Mouse (Mus musculus) erythroblast, adult 5-6 weeks (primary cell): ENCODE measurements around the gene Creb3l1. TPM values are rescaled to one million over a fixed set of nuclear protein-coding genes. Genes with fewer than 3 reads are reported as not detected.

Experiments used
- ATAC-seq: replicated peaks from 2 replicates; pipeline ENCODE4 v1.8.0; 2016; ENCODE audit warnings: moderate number of reproducible peaks, mild to moderate bottlenecking, moderate TSS enrichment, inconsistent platforms; ENCODE audit not compliant: poor library complexity, low FRiP score, severe bottlenecking
- total RNA-seq, 2 experiments: library from RNA; stranded (forward) in 1 of 2; stranded (reverse) in 1 of 2; fragments of 150-400 nt in 1 of 2; fragments of 200-764, 138-1000 nt in 1 of 2; gene quantifications; 2 replicates each; pipeline versions ENCODE4 v1.2.3 to v1.2.4; 2015 to 2017; ENCODE audit warnings: low replicate concordance in 2 of 2

Creb3l1 gene
- total RNA-seq, 2 experiments from 2014 or later: 0.38 to 0.68 TPM

GRCm38 (mm10) chr2:92043285-92043684, 19.0 kb upstream of the Creb3l1 start:
- no peak for ATAC-seq

GRCm38 (mm10) chr2:92041538-92041937, 17.2 kb upstream of the Creb3l1 start:
- ATAC-seq: no peak

GRCm38 (mm10) chr2:92034273-92034672, 10.0 kb upstream of the Creb3l1 start:
- ATAC-seq: no peak

- no peak for ATAC-seq
These were observed 6.3 kb upstream of the Creb3l1 start for GRCm38 (mm10) chr2:92030554-92030953.

GRCm38 (mm10) chr2:92029387-92030133, 5.3 kb upstream of the Creb3l1 start:
- no peak for ATAC-seq

- no peak for ATAC-seq
These were observed 3.7 kb upstream of the Creb3l1 start for GRCm38 (mm10) chr2:92027811-92028590.

GRCm38 (mm10) chr2:92025966-92026365, 1.7 kb upstream of the Creb3l1 start:
- no peak for ATAC-seq

- no peak for ATAC-seq
These were observed 900 bp upstream of the Creb3l1 start for GRCm38 (mm10) chr2:92025202-92025601.

GRCm38 (mm10) chr2:92023362-92024273, 684 bp downstream of the Creb3l1 start:
- no peak for ATAC-seq

- no peak for ATAC-seq
These were observed 3.5 kb downstream of the Creb3l1 start for GRCm38 (mm10) chr2:92020676-92021265.

GRCm38 (mm10) chr2:92017440-92017839, 6.9 kb downstream of the Creb3l1 start:
- no peak for ATAC-seq

GRCm38 (mm10) chr2:92016981-92017380, 7.3 kb downstream of the Creb3l1 start:
- no peak for ATAC-seq

GRCm38 (mm10) chr2:92014891-92015290, 9.4 kb downstream of the Creb3l1 start:
- no peak for ATAC-seq

GRCm38 (mm10) chr2:92014248-92014647, 10.1 kb downstream of the Creb3l1 start:
- ATAC-seq: no peak

- no peak for ATAC-seq
These were observed 11.4 kb downstream of the Creb3l1 start for GRCm38 (mm10) chr2:92012768-92013445.

GRCm38 (mm10) chr2:92011424-92012353, 12.6 kb downstream of the Creb3l1 start:
- no peak for ATAC-seq

GRCm38 (mm10) chr2:92008623-92009404, 15.5 kb downstream of the Creb3l1 start:
- ATAC-seq: no peak
